Mouse (Mus musculus): ENCODE results near the gene Magi1. TPM values are rescaled to one million over a fixed set of nuclear protein-coding genes. Genes with fewer than 3 reads are reported as not detected.

The Magi1 gene
- polyA plus RNA-seq, 1 experiment from 2014 or later = 19.4 TPM

- 50% methylated on average over 5 of the region's 5 CpGs for WGBS
- DNase-seq (ENCODE audit: low spot score) = peak; percentile 25
- H3K27ac ChIP-seq (replicated peaks) = 0 out of 2 replicates have a peak overlapping the region, but pooled peaks have one; percentile 1
These were observed 149.6 kb downstream of the Magi1 start for GRCm38 (mm10) chr6:94134159-94134558.

GRCm38 (mm10) chr6:94131999-94132398 lies 151.7 kb downstream of the Magi1 start:
- 70% methylated on average over 4 of the region's 4 CpGs for WGBS
- Histone ChIP-seq H3K27me3 (ENCODE audit: low read depth, poor library complexity, severe bottlenecking) (no peaks in the 10 kb centered on the region), H3K4me1 (peaks cover 56% of the 10 kb centered on the region), H3K9me3 (replicated peaks) (no peaks in the 10 kb centered on the region), H3K27ac (replicated peaks) (no peak overlapping the region), H3K4me3 (no peak overlapping the region), H3K36me3 (no peaks in the 10 kb centered on the region)
- DNase-seq (ENCODE audit: low spot score) = no peak

More at GRCm38 (mm10) chr6:94134159-94134558, 149.6 kb downstream of the Magi1 start:
- Histone ChIP-seq H3K36me3 (no peaks in the 10 kb centered on the region), H3K9me3 (replicated peaks) (no peaks in the 10 kb centered on the region), H3K4me1 (peaks cover 45% of the 10 kb centered on the region), H3K4me3 (no peak overlapping the region), H3K27me3 (ENCODE audit: low read depth, poor library complexity, severe bottlenecking) (no peaks in the 10 kb centered on the region)

GRCm38 (mm10) chr6:94130389-94130788 lies 153.3 kb downstream of the Magi1 start:
- no peaks in the 10 kb centered on the region for H3K9me3 ChIP-seq (replicated peaks)
- 90% methylated on average over 5 of the region's 5 CpGs for WGBS
- H3K4me1 ChIP-seq = peaks cover 54% of the 10 kb centered on the region

GRCm38 (mm10) chr6:94126763-94127162 lies 157.0 kb downstream of the Magi1 start:
- Histone ChIP-seq H3K27ac (replicated peaks) (no peak overlapping the region), H3K4me1 (peaks cover 30% of the 10 kb centered on the region), H3K9me3 (replicated peaks) (no peaks in the 10 kb centered on the region), H3K36me3 (no peaks in the 10 kb centered on the region), H3K27me3 (ENCODE audit: low read depth, poor library complexity, severe bottlenecking) (no peaks in the 10 kb centered on the region), H3K4me3 (no peak overlapping the region)
- 94% methylated on average over 4 of the region's 4 CpGs for WGBS
- DNase-seq (ENCODE audit: low spot score) = no peak

More at GRCm38 (mm10) chr6:94130389-94130788, 153.3 kb downstream of the Magi1 start:
- Histone ChIP-seq H3K36me3 (no peaks in the 10 kb centered on the region), H3K27ac (replicated peaks) (no peak overlapping the region), H3K27me3 (ENCODE audit: low read depth, poor library complexity, severe bottlenecking) (no peaks in the 10 kb centered on the region), H3K4me3 (no peak overlapping the region)
- no peak for DNase-seq (ENCODE audit: low spot score)

GRCm38 (mm10) chr6:94125144-94125543 lies 158.6 kb downstream of the Magi1 start:
- Histone ChIP-seq H3K4me3 (no peak overlapping the region), H3K36me3 (no peaks in the 10 kb centered on the region), H3K27me3 (ENCODE audit: low read depth, poor library complexity, severe bottlenecking) (no peaks in the 10 kb centered on the region), H3K4me1 (peaks cover 24% of the 10 kb centered on the region), H3K27ac (replicated peaks) (no peak overlapping the region), H3K9me3 (replicated peaks) (no peaks in the 10 kb centered on the region)
- no peak for DNase-seq (ENCODE audit: low spot score)
- 85% methylated on average over 6 of the region's 6 CpGs for WGBS

GRCm38 (mm10) chr6:94124279-94124678 lies 159.4 kb downstream of the Magi1 start:
- Histone ChIP-seq H3K27me3 (ENCODE audit: low read depth, poor library complexity, severe bottlenecking) (no peaks in the 10 kb centered on the region), H3K27ac (replicated peaks) (no peak overlapping the region), H3K4me3 (no peak overlapping the region), H3K9me3 (replicated peaks) (no peaks in the 10 kb centered on the region), H3K36me3 (no peaks in the 10 kb centered on the region), H3K4me1 (peaks cover 24% of the 10 kb centered on the region)
- WGBS = 77% methylated on average over 2 of the region's 2 CpGs
- no peak for DNase-seq (ENCODE audit: low spot score)

GRCm38 (mm10) chr6:94122566-94123150 lies 161.1 kb downstream of the Magi1 start:
- 77% methylated on average over 8 of the region's 8 CpGs for WGBS
- no peak overlapping the region for H3K4me3 ChIP-seq
- H3K27me3 ChIP-seq (ENCODE audit: low read depth, poor library complexity, severe bottlenecking) = no peaks in the 10 kb centered on the region
- no peaks in the 10 kb centered on the region for H3K36me3 ChIP-seq
- H3K9me3 ChIP-seq (replicated peaks) = no peaks in the 10 kb centered on the region
- H3K27ac ChIP-seq (replicated peaks) = 0 out of 2 replicates have a peak overlapping the region, but pooled peaks have one; percentile 17
- DNase-seq (ENCODE audit: low spot score) = no peak
- peaks cover 15% of the 10 kb centered on the region for H3K4me1 ChIP-seq

- no peak for DNase-seq (ENCODE audit: low spot score)
- Histone ChIP-seq H3K27me3 (ENCODE audit: low read depth, poor library complexity, severe bottlenecking) (no peaks in the 10 kb centered on the region), H3K36me3 (no peaks in the 10 kb centered on the region), H3K4me1 (peaks cover 12% of the 10 kb centered on the region), H3K9me3 (replicated peaks) (no peaks in the 10 kb centered on the region), H3K4me3 (no peak overlapping the region), H3K27ac (replicated peaks) (no peak overlapping the region)
- 93% methylated on average over 5 of the region's 5 CpGs for WGBS
These were observed 162.2 kb downstream of the Magi1 start for GRCm38 (mm10) chr6:94121488-94121887.

GRCm38 (mm10) chr6:94116434-94117432 lies 167.0 kb downstream of the Magi1 start:
- Histone ChIP-seq H3K9me3 (replicated peaks) (no peaks in the 10 kb centered on the region), H3K4me3 (no peak overlapping the region), H3K36me3 (no peaks in the 10 kb centered on the region), H3K4me1 (no peaks in the 10 kb centered on the region), H3K27ac (replicated peaks) (no peak overlapping the region), H3K27me3 (ENCODE audit: low read depth, poor library complexity, severe bottlenecking) (no peaks in the 10 kb centered on the region)
- WGBS = 88% methylated on average over 6 of the region's 6 CpGs
- DNase-seq (ENCODE audit: low spot score) = no peak

- H3K9me3 ChIP-seq (replicated peaks) = no peaks in the 10 kb centered on the region
- H3K36me3 ChIP-seq = no peaks in the 10 kb centered on the region
- H3K27ac ChIP-seq (replicated peaks) = no peak overlapping the region
- no peaks in the 10 kb centered on the region for H3K27me3 ChIP-seq (ENCODE audit: low read depth, poor library complexity, severe bottlenecking)
- DNase-seq (ENCODE audit: low spot score) = no peak
- no peak overlapping the region for H3K4me3 ChIP-seq
- no peaks in the 10 kb centered on the region for H3K4me1 ChIP-seq
These were observed 171.9 kb downstream of the Magi1 start for GRCm38 (mm10) chr6:94111833-94112232.

- Histone ChIP-seq H3K36me3 (no peaks in the 10 kb centered on the region), H3K9me3 (replicated peaks) (no peaks in the 10 kb centered on the region), H3K4me1 (peaks cover 4% of the 10 kb centered on the region), H3K4me3 (no peak overlapping the region), H3K27me3 (ENCODE audit: low read depth, poor library complexity, severe bottlenecking) (no peaks in the 10 kb centered on the region), H3K27ac (replicated peaks) (no peak overlapping the region)
- DNase-seq (ENCODE audit: low spot score) = no peak
- 86% methylated on average over 11 of the region's 11 CpGs for WGBS
These were observed 176.2 kb downstream of the Magi1 start for GRCm38 (mm10) chr6:94107401-94108107.

GRCm38 (mm10) chr6:94103581-94103980 lies 180.1 kb downstream of the Magi1 start:
- H3K27me3 ChIP-seq (ENCODE audit: low read depth, poor library complexity, severe bottlenecking) = no peaks in the 10 kb centered on the region
- no peaks in the 10 kb centered on the region for H3K36me3 ChIP-seq
- no peak for DNase-seq (ENCODE audit: low spot score)
- H3K27ac ChIP-seq (replicated peaks) = no peak overlapping the region
- H3K9me3 ChIP-seq (replicated peaks) = no peaks in the 10 kb centered on the region
- H3K4me1 ChIP-seq = peaks cover 9% of the 10 kb centered on the region
- 74% methylated on average over 3 of the region's 3 CpGs for WGBS
- no peak overlapping the region for H3K4me3 ChIP-seq

All from midbrain, embryonic 10.5 days (tissue).